In the genomic region with DNA sequence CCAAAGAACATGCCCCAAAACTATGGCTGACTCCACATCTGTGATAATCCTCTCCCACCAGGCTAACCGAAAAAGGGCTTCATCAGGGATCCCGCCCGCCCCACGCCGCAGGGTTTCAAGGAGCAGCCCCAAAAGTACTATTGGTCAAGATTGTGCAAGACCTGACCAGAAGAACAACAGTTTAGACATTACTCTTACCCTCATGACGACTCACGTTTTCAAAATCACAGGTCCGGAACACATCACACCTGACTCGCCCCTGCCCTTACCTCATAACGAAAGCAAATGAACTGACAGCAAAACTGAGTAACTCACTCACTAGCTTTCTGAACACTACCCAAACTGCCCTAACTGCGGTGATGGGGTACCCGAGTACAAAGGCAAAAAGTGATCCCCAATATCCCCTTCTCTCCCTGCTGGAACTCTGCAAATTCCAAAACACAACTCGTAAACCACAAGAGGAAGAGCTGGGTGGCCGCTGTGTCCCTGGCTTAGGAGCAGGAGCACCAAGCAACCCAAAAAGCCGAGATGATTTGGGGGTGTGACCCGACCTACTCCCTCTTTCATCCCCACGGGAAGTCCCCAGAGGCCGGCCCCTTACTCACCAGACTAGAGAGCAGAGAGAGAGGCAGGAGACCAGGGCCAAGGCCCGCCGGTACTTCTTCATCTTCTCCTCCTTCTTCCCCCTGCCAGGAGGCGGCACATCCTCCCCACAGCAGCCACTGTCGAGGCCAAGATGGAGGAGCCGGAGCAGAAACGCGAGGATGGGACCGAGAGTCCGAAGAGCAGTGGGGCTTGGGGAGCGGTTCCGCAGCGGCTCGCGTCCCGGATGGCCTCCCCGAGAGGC, we compare ENCODE assay signal across 8 mouse cellular contexts. TPM values are rescaled to one million over a fixed set of nuclear protein-coding genes. Genes with fewer than 3 reads are reported as not detected.
DNase-seq lines count a peak whose midpoint lies in the region; ATAC-seq and TF ChIP-seq lines count a peak whose summit lies in the region.

No protein-coding gene starts in this region.

- no peaks in the 10 kb centered on the region for H3K36me3 ChIP-seq in forebrain, postnatal 0 days (ENCODE audit: insufficient read depth)
- no peaks in the 10 kb centered on the region for H3K36me3 ChIP-seq in splenic B cell, adult 2 months (ENCODE audit: control insufficient read depth, insufficient read depth, low read length, poor library complexity, severe bottlenecking)

- peak overlapping the region; percentile 83 for H3K9ac ChIP-seq in forebrain, postnatal 0 days

- ATAC-seq in forebrain, postnatal 0 days: peak; percentile 34
- peak; percentile 17 for ATAC-seq in megakaryocyte progenitor cell, adult 5-6 weeks (replicated peaks; ENCODE audit: poor library complexity)

- no peaks in the 10 kb centered on the region for H3K9me3 ChIP-seq in forebrain, postnatal 0 days (ENCODE audit: low read length)

- TF ChIP-seq CTCF in forebrain, postnatal 0 days (IDR thresholded peaks at IDR 0.05; ENCODE audit: low read depth): peak; percentile 46; the same call in 1 of the 2 replicates

- peak overlapping the region; percentile 95 for H3K27ac ChIP-seq in forebrain, postnatal 0 days (ENCODE audit: low read depth, low read length)

- peaks cover 16% of the 10 kb centered on the region; the same call in 1 of the 2 replicates for H3K4me1 ChIP-seq in forebrain, postnatal 0 days (ENCODE audit: insufficient read depth)

- peak overlapping the region; percentile 73 for H3K4me3 ChIP-seq in forebrain, postnatal 0 days (ENCODE audit: low read depth, low read length)

- H3K4me2 ChIP-seq in forebrain, postnatal 0 days (ENCODE audit: low read depth): peak overlapping the region; percentile 76

- no peaks in the 10 kb centered on the region for H3K27me3 ChIP-seq in forebrain, postnatal 0 days (ENCODE audit: insufficient read depth, low read length)
- no peaks in the 10 kb centered on the region for H3K27me3 ChIP-seq in splenic B cell, adult 2 months (ENCODE audit: control insufficient read depth, insufficient read depth, low read length, poor library complexity, severe bottlenecking)

- DNase-seq in adrenal gland, postnatal 36 days: peak; percentile 6 to 23
- no peak for DNase-seq in adrenal gland, postnatal 10 days
- peak; percentile 9 to 11 for DNase-seq in thymus, postnatal 10 days (ENCODE audit: low spot score in 2 of 2)
- no peak for DNase-seq in thymus, postnatal 14 days
- DNase-seq in forebrain, postnatal 0 days: no peak
- DNase-seq in kidney, postnatal 25 days: peak; percentile 22 to 50
- DNase-seq in splenic B cell, adult 2 months (ENCODE audit: low read depth, low spot score): peak; percentile 81

- WGBS in forebrain, postnatal 0 days: under 1% methylated on average over 34 of the region's 34 CpGs

RNA-seq across cellular contexts. Expression of a gene that starts 0.6 kb away (rescaled TPM):
- 10 to 100 TPM; 46.0 to 55.5 TPM for total RNA-seq in adrenal gland, postnatal 36 days (2021)
- 10 to 100 TPM; 32.9 to 34.0 TPM for total RNA-seq in adrenal gland, postnatal 10 days (2021)
- 39.6 and 40.9 TPM in 2 replicates for total RNA-seq in forebrain, postnatal 0 days (2014; rRNA removed)
- polyA plus RNA-seq in forebrain, postnatal 0 days (2015; fragmentation: Nextera tagmentation; extraction: Ambion mirVana): 17.8 and 18.5 TPM in 2 replicates
- total RNA-seq in megakaryocyte progenitor cell, adult 5-6 weeks (2015): 47.0 and 49.6 TPM in 2 replicates
- total RNA-seq in megakaryocyte progenitor cell, adult 5-6 weeks (2017): 87.0 and 116 TPM in 2 replicates

Comparison
In these comparisons a context has a peak if more than half of its experiments do, and no peak if none do; other contexts are left out.
1. DNase-seq: peak in adrenal gland, postnatal 36 days (2 of 2), thymus, postnatal 10 days (2 of 2), kidney, postnatal 25 days (2 of 2) and splenic B cell, adult 2 months (single experiment); none in adrenal gland, postnatal 10 days (single experiment), thymus, postnatal 14 days (single experiment) and forebrain, postnatal 0 days (single experiment).